In genomic region chr2:51972641-51973409, GRCm38 (mm10) we compare ENCODE assay signal across 8 mouse cellular contexts. TPM values are rescaled to one million over a fixed set of nuclear protein-coding genes. Genes with fewer than 3 reads are reported as not detected.
DNase-seq lines count a peak whose midpoint lies in the region; ATAC-seq lines count a peak whose summit lies in the region.

No protein-coding gene starts in this region.

- no peaks in the 10 kb centered on the region for H3K27me3 ChIP-seq in forebrain, embryonic 15.5 days
- H3K27me3 ChIP-seq in hindbrain, embryonic 10.5 days (ENCODE audit: insufficient read depth, poor library complexity, severe bottlenecking): no peaks in the 10 kb centered on the region

- peak overlapping the region; percentile 61 for H3K4me3 ChIP-seq in forebrain, embryonic 15.5 days
- H3K4me3 ChIP-seq in hindbrain, embryonic 10.5 days: peak overlapping the region; percentile 68

- no peaks in the 10 kb centered on the region for H3K36me3 ChIP-seq in forebrain, embryonic 15.5 days
- H3K36me3 ChIP-seq in hindbrain, embryonic 10.5 days: no peaks in the 10 kb centered on the region

- 3% methylated on average over 40 of the region's 40 CpGs for WGBS in forebrain, embryonic 15.5 days
- 5% methylated on average over 40 of the region's 40 CpGs for WGBS in hindbrain, embryonic 10.5 days

- H3K4me2 ChIP-seq in forebrain, embryonic 15.5 days (replicated peaks): peak overlapping the region; percentile 92

- peak; percentile 82 for ATAC-seq in forebrain, embryonic 15.5 days (replicated peaks)

- H3K4me1 ChIP-seq in forebrain, embryonic 15.5 days: peaks cover 14% of the 10 kb centered on the region
- peaks cover 4% of the 10 kb centered on the region; the same call in 1 of the 2 replicates for H3K4me1 ChIP-seq in hindbrain, embryonic 10.5 days (replicated peaks)

- peak overlapping the region; percentile 67 for H3K9ac ChIP-seq in forebrain, embryonic 15.5 days (replicated peaks)

- peak; percentile 67 for DNase-seq in NIH3T3 (ENCODE audit: low read depth)
- DNase-seq in cerebellum, adult 11 months: peak; percentile 25
- peak; percentile 69 for DNase-seq in hindbrain, embryonic 10.5 days (ENCODE audit: low spot score)
- peak; percentile 29 to 55 for DNase-seq in layer of hippocampus, postnatal 10 days (ENCODE audit: low spot score in 2 of 2)
- DNase-seq in lung, postnatal 14 days: peak; percentile 63
- peak; percentile 36 for DNase-seq in ovary, postnatal 14 days (ENCODE audit: low spot score)
- DNase-seq in thymus, postnatal 4 days: peak; percentile 71

- H3K27ac ChIP-seq in forebrain, embryonic 15.5 days (replicated peaks): peak overlapping the region; percentile 52; the same call in 1 of the 2 replicates
- H3K27ac ChIP-seq in hindbrain, embryonic 10.5 days: peak overlapping the region; percentile 89

- no peaks in the 10 kb centered on the region for H3K9me3 ChIP-seq in forebrain, embryonic 15.5 days
- H3K9me3 ChIP-seq in hindbrain, embryonic 10.5 days: no peaks in the 10 kb centered on the region

RNA-seq across cellular contexts. Expression of gene Nmi, which starts 0.5 kb away (rescaled TPM):
- polyA plus RNA-seq in forebrain, embryonic 15.5 days (2015; fragmentation: Nextera tagmentation; extraction: Ambion mirVana): 4.7 and 6.0 TPM in 2 replicates
- polyA plus RNA-seq in hindbrain, embryonic 10.5 days (2016; fragmentation: Nextera tagmentation; extraction: Ambion mirVana): 4.6 and 7.0 TPM in 2 replicates
- 1 to 10 TPM; 3.0 to 4.4 TPM for total RNA-seq in layer of hippocampus, postnatal 10 days (2021)

RNA-seq across cellular contexts. Expression of gene Rbm43, which starts 37.9 kb away (rescaled TPM):
- polyA plus RNA-seq in forebrain, embryonic 15.5 days (2015; fragmentation: Nextera tagmentation; extraction: Ambion mirVana): 5.5 and 6.3 TPM in 2 replicates
- 6.2 and 8.4 TPM in 2 replicates for polyA plus RNA-seq in hindbrain, embryonic 10.5 days (2016; fragmentation: Nextera tagmentation; extraction: Ambion mirVana)
- total RNA-seq in layer of hippocampus, postnatal 10 days (2021): 10 to 100 TPM; 20.9 to 21.3 TPM

Comparison
In these comparisons a context has a peak if more than half of its experiments do, and no peak if none do; other contexts are left out.
1. Peak in every context shown above with its lines: DNase-seq, ATAC-seq, H3K4me3 ChIP-seq and H3K27ac ChIP-seq.